Mouse (Mus musculus): Measurements from ENCODE around the gene Brs3. TPM values are rescaled to one million over a fixed set of nuclear protein-coding genes. Genes with fewer than 3 reads are reported as not detected.

The Brs3 gene
- polyA plus RNA-seq, 1 experiment from 2014 or later: not detected

Other genes starting within 250 kb of the Brs3 start
- 0.35 TPM in 2 replicates for gene Map7d3, start 220.7 kb upstream of the Brs3 start, polyA plus RNA-seq (2015; fragmentation: Nextera tagmentation; extraction: Ambion mirVana)
- gene Adgrg4, start 172.9 kb upstream of the Brs3 start, polyA plus RNA-seq (2015; fragmentation: Nextera tagmentation; extraction: Ambion mirVana): not detected in 2 replicates
- 19.4 and 20.3 TPM in 2 replicates for gene Htatsf1, start 10.5 kb downstream of the Brs3 start, polyA plus RNA-seq (2015; fragmentation: Nextera tagmentation; extraction: Ambion mirVana)
- not detected in 2 replicates for gene Vgll1, start 45.0 kb downstream of the Brs3 start, polyA plus RNA-seq (2015; fragmentation: Nextera tagmentation; extraction: Ambion mirVana)
- not detected in 2 replicates for gene Cd40lg, start 169.1 kb downstream of the Brs3 start, polyA plus RNA-seq (2015; fragmentation: Nextera tagmentation; extraction: Ambion mirVana)